Mouse (Mus musculus) kidney, postnatal 0 days (tissue): ENCODE measurements around the gene Rbm38. TPM values are rescaled to one million over a fixed set of nuclear protein-coding genes. Genes with fewer than 3 reads are reported as not detected.

ENCODE experiments used
- ATAC-seq: fragments of 200-750 bp; cut with Nextera tagmentation; replicated peaks from 2 replicates; pipeline ENCODE4 v1.8.0; 2017; ENCODE audit warnings: low read depth, moderate number of reproducible peaks, moderate TSS enrichment, moderate library complexity; ENCODE audit not compliant: low FRiP score
- DNase-seq: peaks from one replicate; pipeline ENCODE4 v3.0.0-alpha.2; 2016; ENCODE audit warnings: low spot score
- H3K27ac ChIP-seq: fragments of 300-500 bp; sonication (generic); 2 replicates; pipeline ENCODE4 v1.5.1; 2014; ENCODE audit warnings: mild to moderate bottlenecking
- H3K27me3 ChIP-seq: fragments of 300-500 bp; sonication (generic); 2 replicates; pipeline ENCODE4 v1.6.1; 2014; ENCODE audit warnings: low read length, mixed read lengths; ENCODE audit not compliant: insufficient read depth
- H3K36me3 ChIP-seq: fragments of 300-500 bp; sonication (generic); 2 replicates; pipeline ENCODE4 v1.6.1; 2014; ENCODE audit warnings: low read length, mixed read lengths; ENCODE audit not compliant: insufficient read depth
- H3K4me1 ChIP-seq: fragments of 300-500 bp; sonication (generic); replicated peaks from 2 replicates; pipeline ENCODE4 v1.6.1; 2014; ENCODE audit warnings: antibody characterized with exemption, low read length, mixed read lengths; ENCODE audit not compliant: insufficient read depth
- H3K4me2 ChIP-seq: fragments of 300-500 bp; sonication (generic); 2 replicates; pipeline ENCODE4 v1.6.1; 2014; ENCODE audit warnings: mild to moderate bottlenecking, low read length, moderate library complexity, mixed read lengths
- H3K4me3 ChIP-seq: fragments of 300-500 bp; sonication (generic); replicated peaks from 2 replicates; pipeline ENCODE4 v1.5.1; 2014; ENCODE audit warnings: low read depth, low read length
- H3K9ac ChIP-seq: fragments of 300-500 bp; sonication (generic); 2 replicates; pipeline ENCODE4 v1.6.1; 2014; ENCODE audit warnings: low read depth, low read length
- H3K9me3 ChIP-seq: fragments of 300-500 bp; sonication (generic); replicated peaks from 2 replicates; pipeline ENCODE4 v1.6.1; 2016; ENCODE audit warnings: low read length, inconsistent platforms, mixed read lengths
- CTCF ChIP-seq: IDR thresholded peaks from 2 replicates; pipeline ENCODE4 v1.5.1; 2016; ENCODE audit warnings: antibody characterized with exemption, low read depth, mild to moderate bottlenecking, moderate library complexity
- WGBS: fragments of 180-500 bp; shearing (Covaris S2); extraction: QIAGEN DNeasy Blood & Tissue Kit; methylation state at CpG from one replicate; pipeline ENCODE4 v1.1.7; 2014; 5-methylcytosine and 5-hydroxymethylcytosine counted together
- polyA plus RNA-seq: library from polyadenylated mRNA; unstranded; fragments of >200 nt; fragmentation: Nextera tagmentation; extraction: Ambion mirVana; gene quantifications from 2 replicates; pipeline ENCODE4 v1.2.1, GENCODE M21; 2015

The Rbm38 gene
- polyA plus RNA-seq, 1 experiment from 2014 or later: 20.9 TPM

- no peak overlapping the region for H3K4me3 ChIP-seq
- 85% methylated on average over 8 of the region's 8 CpGs for WGBS
- DNase-seq: no peak
- no peak for ATAC-seq
- H3K36me3 ChIP-seq: 0 out of 2 replicates have a peak, but pooled peaks cover 6% of the 10 kb centered on the region
- H3K4me2 ChIP-seq: no peak overlapping the region
- no peak overlapping the region for H3K27ac ChIP-seq
- H3K4me1 ChIP-seq: peaks cover 31% of the 10 kb centered on the region
- no peak overlapping the region for H3K9ac ChIP-seq
- no peaks in the 10 kb centered on the region for H3K27me3 ChIP-seq
- no peak for TF ChIP-seq CTCF
- H3K9me3 ChIP-seq: no peaks in the 10 kb centered on the region
Measured at GRCm38 (mm10) chr2:173024392-173024791, 4.1 kb downstream of the Rbm38 start.

- Histone ChIP-seq H3K27ac (no peak overlapping the region), H3K36me3 (0 out of 2 replicates have a peak, but pooled peaks cover 9% of the 10 kb centered on the region), H3K9ac (no peak overlapping the region), H3K4me2 (no peak overlapping the region), H3K4me3 (no peak overlapping the region), H3K4me1 (peaks cover 31% of the 10 kb centered on the region), H3K9me3 (no peaks in the 10 kb centered on the region), H3K27me3 (no peaks in the 10 kb centered on the region)
- ATAC-seq: no peak
- 39% methylated on average over 4 of the region's 4 CpGs for WGBS
- TF ChIP-seq CTCF: no peak
- no peak for DNase-seq
Measured at GRCm38 (mm10) chr2:173024938-173025337, 4.6 kb downstream of the Rbm38 start.

- TF ChIP-seq CTCF: no peak
- Histone ChIP-seq H3K27me3 (no peaks in the 10 kb centered on the region), H3K4me2 (no peak overlapping the region), H3K9me3 (no peaks in the 10 kb centered on the region), H3K36me3 (peaks cover 15% of the 10 kb centered on the region; the same call in 1 of the 2 replicates), H3K4me1 (peaks cover 28% of the 10 kb centered on the region), H3K9ac (no peak overlapping the region), H3K27ac (no peak overlapping the region), H3K4me3 (no peak overlapping the region)
- no peak for ATAC-seq
- no peak for DNase-seq
- 82% methylated on average over 5 of the region's 5 CpGs for WGBS
Measured at GRCm38 (mm10) chr2:173026286-173026685, 6.0 kb downstream of the Rbm38 start.

- peaks cover 28% of the 10 kb centered on the region for H3K4me1 ChIP-seq
- no peak overlapping the region for H3K9ac ChIP-seq
- no peak overlapping the region for H3K4me3 ChIP-seq
- ATAC-seq (no peak), DNase-seq (no peak)
- no peak for TF ChIP-seq CTCF
- peaks cover 15% of the 10 kb centered on the region; the same call in 1 of the 2 replicates for H3K36me3 ChIP-seq
- H3K27ac ChIP-seq: no peak overlapping the region
- no peaks in the 10 kb centered on the region for H3K27me3 ChIP-seq
- no peaks in the 10 kb centered on the region for H3K9me3 ChIP-seq
- no peak overlapping the region for H3K4me2 ChIP-seq
- 52% methylated on average over 3 of the region's 3 CpGs for WGBS
Measured at GRCm38 (mm10) chr2:173026688-173027131, 6.4 kb downstream of the Rbm38 start.

GRCm38 (mm10) chr2:173027169-173027823 is 7.0 kb downstream of the Rbm38 start:
- Histone ChIP-seq H3K27me3 (no peaks in the 10 kb centered on the region), H3K9me3 (no peaks in the 10 kb centered on the region), H3K4me1 (peaks cover 27% of the 10 kb centered on the region), H3K27ac (no peak overlapping the region), H3K9ac (no peak overlapping the region), H3K4me2 (no peak overlapping the region), H3K36me3 (peaks cover 15% of the 10 kb centered on the region; the same call in 1 of the 2 replicates), H3K4me3 (no peak overlapping the region)
- DNase-seq: no peak
- no peak for TF ChIP-seq CTCF
- WGBS: 90% methylated on average over 6 of the region's 6 CpGs
- ATAC-seq: no peak

- DNase-seq (no peak), ATAC-seq (no peak)
- Histone ChIP-seq H3K9ac (no peak overlapping the region), H3K4me2 (no peak overlapping the region), H3K36me3 (peaks cover 15% of the 10 kb centered on the region; the same call in 1 of the 2 replicates), H3K9me3 (no peaks in the 10 kb centered on the region), H3K4me3 (no peak overlapping the region), H3K27ac (no peak overlapping the region), H3K4me1 (peaks cover 20% of the 10 kb centered on the region; the same call in 1 of the 2 replicates), H3K27me3 (no peaks in the 10 kb centered on the region)
- 66% methylated on average over 4 of the region's 4 CpGs for WGBS
- no peak for TF ChIP-seq CTCF
Measured at GRCm38 (mm10) chr2:173027824-173028495, 7.7 kb downstream of the Rbm38 start.
